In genomic region chr12:100586601-100587000, GRCm38 (mm10) we compare ENCODE assay signal across 19 mouse cellular contexts.
DNase-seq lines count a peak whose midpoint lies in the region.
"Had no signal": no experiment of that assay in that cellular context is flagged by ENCODE, and none has a peak within 500 bp of the region (broad histone marks: within the 10 kb centered on the region; RNA-seq: fewer than 3 reads in every experiment).

No protein-coding gene starts in this region.

- peak; percentile 41 to 42 for DNase-seq in frontal cortex, adult 2 months (ENCODE audit: extremely low spot score in 1 of 2, low spot score in 1 of 2)
- DNase-seq in frontal cortex, postnatal 25 days (ENCODE audit: low spot score in 2 of 2) = no peak
- DNase-seq in layer of hippocampus, adult 9-10 months (ENCODE audit: low spot score) = peak; percentile 29
- DNase-seq in layer of hippocampus, postnatal 36 days = no peak
- DNase-seq in right cerebral cortex, postnatal 36 days (ENCODE audit: low spot score in 2 of 2) = peak; percentile 37 to 39
- DNase-seq in right cerebral cortex, postnatal 25 days = no peak
- DNase-seq in thymus, postnatal 0 days (ENCODE audit: low spot score) = no peak
- DNase-seq: adrenal gland, postnatal 10 days; adrenal gland, postnatal 36 days; B cell, adult 2 months; cerebellum, adult 11 months; cerebellum, adult 2 months; cerebellum, adult 9-11 months; cerebellum, postnatal 25 days; forebrain, postnatal 0 days; gastrocnemius, postnatal 25 days; heart, adult 18-20 months; heart, postnatal 10 days; heart, postnatal 36 days had no signal

Comparison
In these comparisons a context has a peak if more than half of its experiments do, and no peak if none do; other contexts are left out.
1. DNase-seq: peak in frontal cortex, adult 2 months (2 of 2), layer of hippocampus, adult 9-10 months (single experiment) and right cerebral cortex, postnatal 36 days (2 of 2); none in frontal cortex, postnatal 25 days (0 of 2), layer of hippocampus, postnatal 36 days (0 of 2), right cerebral cortex, postnatal 25 days (single experiment) and thymus, postnatal 0 days (single experiment).